Mouse (Mus musculus) embryo, embryonic 11 days (tissue): ENCODE results near the gene Zswim3.
A peak's percentile ranks its signal among the peaks of the same experiment; 100 is the strongest.
"Not testable (repeated sequence)": the region's sequence is repeated elsewhere in the genome, so short reads cannot be mapped to it uniquely, and the experiment has no call there.

Source experiments
- DNase-seq: peaks from one replicate; pipeline ENCODE4 v3.0.0-alpha.2; 2015

The Zswim3 gene

DNA sequence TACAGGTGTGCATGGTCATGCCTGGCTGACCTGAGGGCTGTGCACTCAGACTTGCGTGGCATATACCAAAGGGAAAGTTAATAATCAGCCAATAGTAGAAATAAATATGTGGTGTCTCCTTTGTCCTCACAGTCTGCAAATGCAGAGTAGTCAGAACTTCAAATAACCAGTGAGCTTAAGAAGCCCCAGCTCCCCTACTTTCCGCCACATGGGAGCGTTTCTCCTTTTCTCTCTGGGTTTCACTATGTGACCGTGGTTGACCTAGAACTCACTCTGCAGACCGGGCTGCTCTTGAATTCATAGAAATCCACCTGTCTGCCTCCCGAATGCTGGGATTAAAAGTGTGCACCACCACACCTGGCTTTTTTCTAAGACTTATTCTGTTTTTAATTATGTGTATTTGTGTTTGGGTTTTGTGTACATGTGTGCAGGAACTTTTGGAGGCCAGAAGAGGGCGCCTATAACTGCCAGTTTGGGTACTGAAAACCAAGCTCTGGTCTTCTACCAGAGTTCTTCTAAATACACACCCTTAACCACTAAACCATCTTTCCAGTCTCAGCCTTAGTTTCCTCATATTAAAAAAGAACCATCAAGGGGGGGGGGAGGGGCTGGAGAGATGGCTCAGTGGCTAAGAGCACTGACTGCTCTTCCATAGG, 20.8 kb upstream of the Zswim3 start:
- no peak for DNase-seq

DNA sequence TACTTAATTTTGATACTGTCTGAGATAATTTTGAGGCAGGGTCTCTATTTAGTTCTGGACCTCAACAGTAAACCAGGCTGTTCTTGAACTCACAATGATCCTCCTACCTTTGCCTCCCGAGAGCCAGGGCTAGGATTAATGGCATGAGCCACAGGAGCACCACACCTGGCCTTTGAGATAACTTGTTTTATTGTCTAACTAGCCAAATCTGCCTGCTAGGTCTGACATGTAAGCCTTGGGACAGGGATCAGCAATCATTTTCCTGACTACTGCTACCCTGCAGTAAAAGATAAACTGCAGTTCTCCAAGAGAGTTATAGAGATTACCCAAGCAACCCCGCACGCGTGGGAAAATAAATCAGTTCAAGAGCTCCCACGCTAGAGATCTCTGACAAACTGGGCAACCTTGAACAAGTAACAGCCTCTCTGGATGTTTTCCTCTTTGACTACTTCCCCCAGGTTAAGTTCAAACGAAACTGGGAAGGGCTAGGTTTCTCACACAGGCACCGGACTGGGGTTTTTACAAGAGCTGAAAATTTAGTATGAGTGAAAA, 20.0 kb upstream of the Zswim3 start:
- DNase-seq: peak; percentile 26

DNA sequence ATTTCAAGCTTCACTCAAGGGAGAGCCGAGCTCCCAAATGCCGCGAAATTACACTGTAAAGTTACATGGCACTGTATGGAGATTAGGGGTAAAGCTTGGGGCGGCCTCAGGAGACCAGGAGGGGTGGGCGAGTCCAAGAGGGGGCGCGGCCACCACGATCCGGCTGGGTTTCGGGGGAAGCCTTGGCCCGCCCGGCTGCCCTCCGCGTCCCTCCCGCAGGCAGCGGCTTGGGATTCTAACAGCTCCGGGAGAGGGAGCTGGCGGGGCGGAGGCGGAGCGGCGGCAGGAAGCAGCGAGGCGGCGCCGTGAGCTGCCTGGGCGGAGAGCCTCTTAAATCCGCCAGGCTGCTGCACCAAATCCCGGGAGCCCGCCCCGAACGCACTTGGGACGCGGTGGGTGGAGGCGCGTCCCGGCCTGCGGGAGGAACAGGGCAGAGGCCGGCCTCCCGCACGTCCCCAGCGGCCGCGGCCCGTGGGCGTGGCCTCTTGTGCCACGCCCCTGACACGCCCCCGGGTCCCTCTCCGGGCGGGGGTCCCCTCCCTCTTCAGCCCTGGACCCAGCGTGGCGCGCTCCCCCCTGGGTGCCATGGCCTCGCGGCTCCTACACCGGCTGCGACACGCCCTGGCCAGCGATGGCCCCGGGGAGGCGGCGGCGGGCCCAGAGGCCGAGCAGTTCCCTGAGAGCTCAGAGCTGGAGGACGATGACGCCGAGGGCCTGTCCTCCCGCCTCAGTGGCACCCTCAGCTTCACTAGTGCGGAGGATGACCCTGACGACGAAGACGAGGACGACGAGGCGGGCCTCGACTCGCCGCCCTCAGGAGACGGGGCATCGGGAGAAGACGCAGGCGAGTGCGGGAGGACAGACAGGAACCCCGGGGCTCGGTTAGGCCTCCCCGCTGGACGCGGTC, 19.2 kb upstream of the Zswim3 start, which contains the start of gene Snx21:
Gene Snx21 (plus strand): TSS at position 343 of the 907 bp plus-strand sequence.
- peak; percentile 92 for DNase-seq

DNA sequence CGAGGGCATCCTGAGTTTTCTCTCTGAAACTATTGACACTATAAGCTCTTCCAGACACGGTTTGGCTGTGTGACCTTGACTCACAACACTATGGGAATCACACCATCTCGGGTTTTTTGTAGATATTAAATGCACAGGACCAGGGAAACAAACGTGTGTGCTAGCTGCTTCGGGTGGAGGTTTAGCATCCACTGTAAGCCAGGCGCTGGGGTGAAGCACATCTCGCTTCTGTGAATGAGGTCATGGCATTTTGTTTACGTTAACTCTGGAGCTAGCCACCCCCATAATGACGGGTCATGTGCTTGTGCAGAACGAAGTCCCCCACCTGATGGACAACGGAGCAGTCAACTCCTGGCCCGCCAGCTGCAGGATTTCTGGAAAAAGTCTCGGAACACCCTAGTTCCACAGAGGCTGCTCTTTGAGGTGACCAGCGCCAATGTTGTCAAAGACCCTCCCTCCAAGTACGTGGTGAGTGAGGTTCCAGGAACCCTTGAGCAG, 18.5 kb upstream of the Zswim3 start:
- peak; percentile 43 for DNase-seq

DNA sequence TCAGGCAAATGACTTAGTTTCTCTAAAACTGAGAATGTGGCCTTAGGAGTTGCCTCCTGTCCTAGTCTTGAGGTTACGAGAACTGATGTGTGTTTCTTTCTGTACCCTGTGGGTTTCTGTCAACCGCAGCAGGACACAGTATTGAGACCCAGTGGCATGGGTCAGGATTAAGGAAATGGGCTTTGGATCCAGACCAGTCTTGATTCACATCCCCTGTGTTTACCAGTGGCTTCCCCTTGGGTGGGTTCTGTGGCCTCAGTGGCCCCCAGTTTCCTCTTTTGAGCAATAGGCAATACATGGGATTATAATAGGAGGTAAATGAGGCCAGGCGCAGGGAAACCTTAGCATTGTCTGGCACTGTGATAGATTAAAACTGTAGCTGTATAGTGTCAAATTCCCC, 17.9 kb upstream of the Zswim3 start:
- no peak for DNase-seq

DNA sequence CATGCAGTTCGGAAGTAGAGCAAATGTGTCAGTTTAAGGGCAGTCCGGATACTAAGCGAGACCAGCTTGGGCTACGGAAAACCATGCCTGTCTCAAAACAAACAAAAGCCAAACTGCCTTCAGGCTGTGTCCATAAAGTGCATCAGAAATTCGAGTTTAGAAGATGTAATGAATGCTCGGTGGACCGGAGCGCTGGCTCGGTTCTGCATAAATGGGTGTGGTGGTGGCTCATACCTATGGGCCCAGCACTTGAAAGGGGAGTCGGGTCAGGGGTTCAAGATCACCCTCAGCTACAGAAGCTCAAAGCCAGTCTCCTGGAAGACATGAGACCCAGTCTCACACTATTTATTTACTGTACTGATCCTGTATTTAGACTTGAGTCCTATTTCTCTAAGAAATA, 17.1 kb upstream of the Zswim3 start:
- DNase-seq: no peak

DNA sequence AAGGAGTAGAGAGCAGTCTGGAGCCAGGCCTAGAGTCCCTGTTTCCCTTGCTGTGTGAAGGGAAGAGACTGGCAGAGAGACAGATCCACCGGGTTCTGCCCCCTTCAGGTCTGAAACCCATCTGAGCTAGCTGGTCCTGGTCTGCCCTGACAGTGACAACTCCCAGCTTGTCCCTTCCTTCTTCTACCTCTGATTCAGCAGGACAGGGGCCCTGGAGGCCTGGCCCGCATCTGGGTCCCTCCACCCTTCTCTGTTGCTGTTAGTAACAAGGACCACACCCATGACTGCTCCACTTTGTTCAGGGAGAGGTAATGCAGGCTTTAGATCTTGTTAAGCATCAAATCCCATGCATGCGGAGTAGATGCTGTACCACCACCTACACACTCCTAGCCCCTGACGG, 16.5 kb upstream of the Zswim3 start:
- no peak for DNase-seq

DNA sequence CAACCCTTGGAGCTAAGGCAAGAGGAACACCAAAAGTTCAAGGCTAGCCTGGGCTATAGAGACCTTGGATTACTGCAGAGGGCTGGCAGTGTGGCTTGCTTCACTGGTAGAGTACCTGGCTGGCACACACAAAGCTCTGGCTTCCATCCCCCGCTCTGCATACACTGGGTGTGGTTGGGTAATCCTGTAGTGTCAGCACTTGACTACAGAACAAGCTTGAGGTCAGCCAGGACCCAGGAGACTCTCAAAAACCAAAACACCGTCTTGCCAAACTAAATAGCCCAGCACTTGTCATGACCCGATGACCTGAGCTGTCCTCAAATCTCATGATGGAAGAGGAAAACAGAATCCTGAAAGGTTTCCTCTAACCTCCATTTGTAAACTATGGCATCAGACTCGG, 14.4 kb upstream of the Zswim3 start:
- DNase-seq: no peak

DNA sequence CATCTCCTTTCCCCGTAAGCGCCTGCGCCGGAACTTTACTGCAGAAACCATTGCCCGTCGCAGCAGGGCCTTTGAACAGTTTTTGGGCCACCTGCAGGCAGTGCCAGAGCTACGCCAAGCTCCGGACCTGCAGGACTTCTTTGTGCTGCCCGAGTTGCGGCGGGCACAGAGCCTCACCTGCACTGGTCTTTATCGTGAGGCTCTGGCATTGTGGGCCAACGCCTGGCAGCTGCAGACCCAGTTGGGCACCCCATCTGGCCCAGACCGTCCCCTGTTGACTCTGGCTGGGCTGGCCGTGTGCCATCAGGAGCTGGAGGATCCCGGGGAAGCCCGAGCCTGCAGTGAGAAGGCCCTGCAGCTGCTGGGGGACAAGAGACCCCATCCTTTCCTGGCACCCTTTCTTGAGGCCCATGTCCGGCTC, 13.0 kb upstream of the Zswim3 start:
- no peak for DNase-seq

DNA sequence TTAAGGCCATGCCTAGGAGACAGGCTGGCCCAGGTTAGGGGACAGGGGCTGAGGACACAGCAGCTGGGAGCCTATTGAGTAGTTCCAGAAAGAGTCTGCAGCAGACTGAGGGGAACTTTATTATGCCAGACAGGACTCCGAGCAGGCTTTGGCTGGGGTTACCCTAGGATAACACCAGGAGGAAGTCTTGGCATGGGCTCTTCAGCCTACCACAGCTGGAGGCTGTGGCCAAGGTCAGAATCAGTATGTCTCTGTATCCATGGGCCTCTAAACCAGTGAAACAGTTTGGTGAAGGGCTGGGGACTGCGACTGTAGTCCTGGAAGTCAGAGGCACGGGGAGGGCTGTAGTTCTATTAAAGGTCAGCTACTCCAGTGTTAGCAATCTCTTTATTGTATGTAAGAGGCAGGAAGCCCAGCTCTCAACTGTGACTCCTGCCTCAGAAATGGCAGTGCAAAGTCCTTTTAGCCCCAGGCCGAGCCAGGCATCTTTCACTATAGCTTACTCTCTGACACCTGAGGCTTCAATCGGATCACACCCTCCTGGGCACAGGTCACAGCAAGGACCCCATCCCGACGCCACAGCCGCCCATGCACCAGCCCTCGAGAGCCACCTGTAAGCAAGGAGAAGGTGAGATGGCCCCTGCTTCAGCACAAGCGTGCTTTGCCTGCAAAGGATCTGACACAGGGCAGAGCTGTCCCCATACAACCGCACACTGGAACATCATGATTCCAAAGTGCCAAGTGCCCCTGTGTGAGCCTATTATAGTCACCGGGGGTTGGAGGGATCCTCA, 12.3 kb upstream of the Zswim3 start:
- no peak for DNase-seq

DNA sequence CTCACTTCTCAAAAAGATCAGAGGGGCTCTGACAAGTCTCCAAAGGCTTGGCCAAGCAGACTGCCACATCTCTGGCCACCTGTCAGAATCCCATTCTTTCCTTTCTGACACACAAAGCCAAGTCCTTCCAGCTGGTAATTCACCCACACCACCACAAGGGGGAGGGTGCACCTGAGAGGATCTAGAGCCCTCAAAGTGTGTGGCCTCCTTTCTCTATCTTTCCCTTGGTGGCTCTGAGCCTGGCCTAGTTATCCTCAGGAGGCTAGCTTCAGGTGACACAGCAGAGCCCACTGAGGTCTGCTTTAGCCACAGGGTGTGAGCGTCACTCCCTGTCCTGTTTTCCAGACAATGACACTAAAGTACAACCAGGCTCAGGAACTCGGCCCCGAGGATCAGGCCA, 11.7 kb upstream of the Zswim3 start:
- DNase-seq: peak; percentile 66

DNA sequence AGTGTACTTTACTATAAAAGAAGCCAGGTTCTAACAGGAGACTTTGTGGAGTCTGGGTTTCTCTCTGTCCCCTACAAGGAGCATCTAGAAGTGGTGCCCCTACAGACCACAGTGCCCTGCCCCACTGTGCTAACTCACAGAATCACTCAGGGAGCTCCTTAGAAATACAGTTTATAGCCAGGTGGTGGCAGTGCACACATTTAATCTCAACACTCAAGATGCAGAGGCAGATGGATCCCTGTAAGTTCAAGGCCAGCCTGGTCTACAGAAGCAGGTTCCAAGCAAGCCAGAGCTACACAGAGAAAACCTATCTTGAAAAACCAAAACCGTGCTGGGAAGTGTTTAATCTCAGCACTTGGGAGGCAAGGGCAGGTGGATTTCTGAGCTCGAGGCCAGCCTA, 11.1 kb upstream of the Zswim3 start:
- no peak for DNase-seq

DNA sequence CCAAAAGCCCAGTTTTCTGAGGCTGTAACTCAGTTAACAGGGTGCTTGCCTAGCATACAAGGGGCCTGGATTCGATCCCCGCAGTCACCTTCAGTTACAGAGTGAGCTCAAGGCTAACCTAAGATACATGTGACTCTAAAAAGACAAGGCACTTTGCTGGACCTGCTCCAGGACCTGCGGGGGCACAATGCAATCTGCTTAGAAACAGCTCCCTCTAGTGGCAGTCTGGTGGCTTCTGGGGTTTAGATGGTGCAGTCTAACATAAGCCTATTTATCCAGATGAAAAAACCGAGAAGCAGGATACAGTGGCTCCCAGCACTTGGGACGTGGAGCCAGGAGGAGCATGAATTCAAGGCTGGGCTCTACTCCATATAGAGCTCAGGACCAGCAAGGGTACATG, 10.6 kb upstream of the Zswim3 start:
- peak; percentile 92 for DNase-seq

DNA sequence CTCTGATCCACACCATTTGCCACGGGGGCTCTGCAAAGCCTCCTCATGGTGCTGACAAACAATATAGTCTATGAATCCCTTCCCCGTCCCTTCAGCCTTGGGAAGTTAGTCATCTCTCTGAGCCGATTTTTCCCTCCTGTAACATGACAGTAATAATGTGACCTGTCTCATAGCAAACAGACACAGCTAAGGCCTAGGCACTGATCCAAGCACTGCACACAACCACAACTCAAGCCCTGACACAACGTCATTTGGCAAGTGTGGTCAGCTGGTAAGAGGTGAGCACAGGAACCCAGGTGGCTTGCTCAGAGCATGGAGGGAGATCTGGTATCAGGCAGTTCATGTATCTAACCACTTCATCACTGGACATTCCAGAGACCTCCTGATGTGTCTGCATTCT, 9.0 kb upstream of the Zswim3 start:
- no peak for DNase-seq

DNA sequence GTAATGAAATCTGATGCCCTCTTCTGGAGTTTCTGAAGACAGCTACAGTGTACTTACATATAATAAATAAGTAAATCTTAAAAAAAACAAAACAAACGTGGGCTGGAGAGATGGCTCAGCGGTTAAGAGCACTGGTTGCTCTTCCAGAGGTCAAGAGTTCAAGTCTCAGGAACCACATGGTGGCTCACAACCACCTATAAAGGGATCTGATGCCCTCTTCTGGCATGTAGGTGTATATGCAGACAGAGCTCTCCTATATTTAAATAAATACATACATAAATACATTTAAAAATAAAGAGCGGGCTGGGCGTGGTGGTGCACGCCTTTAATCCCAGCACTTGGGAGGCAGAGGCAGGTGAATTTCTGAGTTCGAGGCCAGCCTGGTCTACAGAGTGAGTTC, 6.3 kb upstream of the Zswim3 start:
- DNase-seq: not testable (repeated sequence)

DNA sequence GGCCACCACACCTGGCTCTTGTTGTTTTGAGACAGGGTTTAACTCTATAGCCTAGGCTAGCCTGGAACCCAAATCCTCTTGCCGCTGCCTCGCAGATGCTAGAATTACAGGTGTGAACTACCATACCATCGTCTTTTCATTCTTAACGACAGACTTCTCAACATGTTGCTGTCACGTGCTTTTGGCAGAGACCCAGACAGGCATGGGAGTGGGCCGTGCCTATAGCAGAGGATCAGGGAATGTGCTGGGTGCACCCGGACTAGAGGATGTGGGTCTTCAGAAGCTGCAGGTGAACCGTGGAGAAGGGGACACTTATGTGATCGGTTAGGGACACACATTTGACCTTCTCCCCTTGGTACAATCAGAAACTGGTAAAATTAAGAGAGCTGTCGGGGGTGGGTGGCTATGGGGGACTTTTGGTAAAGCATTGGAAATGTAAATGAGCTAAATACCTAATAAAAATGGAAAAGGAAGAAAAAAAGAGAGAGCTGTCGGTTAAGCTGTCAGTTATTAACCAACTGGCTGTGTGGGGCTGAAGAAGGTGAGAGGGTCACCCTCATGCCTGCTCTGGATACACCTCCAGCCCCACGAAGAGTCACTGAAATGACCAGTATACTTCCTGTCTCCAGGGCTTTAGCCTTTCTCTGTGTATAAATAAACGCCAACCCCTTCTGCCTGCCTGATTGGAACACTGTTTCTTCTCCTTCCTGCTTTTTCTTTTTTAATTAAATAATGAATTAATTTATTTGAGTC, 4.5 kb upstream of the Zswim3 start:
- DNase-seq: no peak

DNA sequence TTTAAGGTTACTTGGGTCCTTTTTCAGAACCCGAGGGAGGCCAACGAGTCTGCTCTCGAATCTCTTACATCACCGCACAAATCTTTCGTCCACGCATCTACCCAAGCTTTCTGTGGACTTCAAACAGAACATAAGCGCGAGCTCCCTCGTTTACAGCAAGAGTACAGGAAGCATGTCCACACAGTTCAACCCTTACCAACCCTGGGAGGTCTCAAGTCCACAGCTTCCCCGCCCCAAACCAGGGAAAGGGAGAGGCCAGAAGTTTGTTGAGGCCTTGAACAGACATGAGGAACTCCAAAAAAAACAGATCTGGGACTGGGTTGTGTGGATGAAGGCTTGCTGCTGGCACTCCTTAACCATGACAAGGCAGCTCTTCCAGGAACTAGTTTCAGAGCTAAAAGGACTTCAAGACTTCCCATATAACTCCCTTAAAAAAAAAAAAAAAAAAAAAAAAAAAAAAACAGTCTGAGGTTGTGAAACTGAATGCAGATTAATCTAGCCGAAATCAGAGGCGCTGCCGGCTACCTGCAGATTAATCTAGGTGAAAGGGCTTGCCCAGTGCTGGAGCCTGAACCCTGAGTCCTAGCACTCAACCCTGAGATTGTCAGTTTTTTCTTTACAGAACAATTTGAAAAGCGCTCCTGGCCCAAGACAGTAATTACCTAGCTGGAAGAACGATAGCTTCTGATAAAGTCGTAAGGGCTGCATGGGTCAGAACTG, 1.5 kb upstream of the Zswim3 start:
- no peak for DNase-seq

DNA sequence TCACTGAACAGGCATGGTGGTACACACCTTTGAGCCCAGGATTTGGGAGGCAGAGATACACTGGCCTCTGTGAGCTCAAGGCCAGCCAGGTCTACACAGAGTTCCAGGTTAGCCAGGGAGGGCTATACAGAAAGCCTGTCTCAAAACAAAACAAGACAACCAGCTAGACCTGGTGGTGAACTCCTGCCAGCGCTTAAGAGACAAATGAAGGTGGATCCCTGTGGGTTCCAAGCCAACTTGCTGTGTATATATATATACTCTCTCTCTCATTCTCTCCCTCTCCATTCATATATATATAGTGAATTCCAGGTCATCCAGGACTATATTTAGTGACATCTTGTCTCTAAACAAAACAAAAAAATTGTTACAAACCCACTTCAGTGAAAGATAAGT, 981 bp upstream of the Zswim3 start:
- DNase-seq: no peak

DNA sequence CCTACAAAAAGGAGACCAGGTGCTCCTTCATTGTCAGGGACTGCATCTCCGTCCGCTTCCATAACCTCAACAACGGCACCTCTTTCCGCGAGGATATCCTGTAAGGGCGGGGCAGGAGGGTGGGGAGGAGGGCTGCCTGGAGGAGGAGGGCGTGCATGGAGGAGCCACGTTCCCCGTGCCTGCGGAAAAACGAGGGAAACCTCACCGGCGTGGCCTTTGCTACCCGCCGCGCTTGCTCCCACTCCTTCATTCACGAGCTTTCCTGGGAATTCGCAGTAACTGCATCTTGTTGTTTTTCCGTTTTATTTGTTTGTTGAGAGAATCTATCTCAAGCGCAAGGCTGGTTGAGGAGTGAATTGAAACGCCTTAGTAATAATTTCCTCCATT, 427 bp downstream of the Zswim3 start:
- no peak for DNase-seq

DNA sequence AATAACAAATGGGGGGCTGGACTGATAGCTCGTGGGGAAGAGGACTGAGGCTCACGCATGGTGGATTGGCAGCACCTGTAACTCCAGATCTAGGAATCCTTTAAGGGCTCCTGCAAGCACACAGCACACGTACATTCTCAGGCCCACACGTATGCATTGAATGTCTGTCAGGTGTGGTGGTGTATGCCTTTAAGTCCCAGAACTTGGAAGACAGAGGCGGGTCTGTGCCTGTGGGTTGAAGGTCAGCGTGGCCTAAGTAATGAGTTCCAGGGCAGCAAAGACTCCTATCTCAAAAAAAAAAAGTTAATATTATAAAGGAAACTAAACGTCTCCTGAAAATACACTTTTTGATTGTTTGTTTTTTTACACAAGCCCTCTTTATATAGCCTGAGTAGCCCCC, 1.7 kb downstream of the Zswim3 start:
- DNase-seq: no peak

DNA sequence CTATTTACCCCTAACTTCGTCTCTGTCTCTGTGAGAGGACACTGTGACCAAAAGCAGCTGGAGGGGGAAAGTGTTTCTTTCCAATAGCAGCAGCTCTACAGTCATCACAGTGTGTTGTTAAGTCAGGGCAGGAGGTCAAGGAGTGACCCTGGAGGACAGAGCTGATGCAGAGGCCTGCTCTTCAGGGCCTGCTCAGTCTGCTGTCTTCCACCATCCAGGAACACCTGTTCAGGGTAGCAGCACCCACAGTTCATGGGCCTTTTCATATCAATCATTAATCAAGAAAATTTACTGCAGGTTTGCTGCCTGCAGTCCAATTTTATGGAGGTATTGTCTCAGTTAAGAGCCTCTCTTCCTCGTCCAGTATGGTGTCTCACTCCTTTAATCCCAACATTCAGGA, 8.7 kb downstream of the Zswim3 start:
- no peak for DNase-seq

DNA sequence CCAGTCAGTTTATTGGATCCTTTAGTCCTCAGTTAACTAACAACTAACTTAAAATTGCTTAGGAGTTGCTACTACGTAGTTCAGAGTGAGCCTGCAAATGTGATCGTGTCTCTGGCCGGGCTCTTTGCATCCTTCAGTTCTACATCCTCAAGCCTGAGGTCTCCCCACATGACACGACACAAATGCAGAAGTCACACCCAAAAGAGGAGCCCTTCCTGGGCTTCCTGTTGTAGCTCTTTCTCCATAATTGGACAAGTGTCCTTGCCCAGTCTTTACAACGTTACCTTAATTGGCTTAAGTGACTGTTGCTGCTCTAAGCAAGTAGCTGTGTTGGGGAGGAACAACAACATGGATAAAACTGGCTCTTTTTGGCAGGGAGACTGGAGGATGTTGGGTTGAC, 10.4 kb downstream of the Zswim3 start:
- DNase-seq: no peak
